Mouse (Mus musculus): ENCODE measurements at regions not wholly inside any gene's neighbourhood (a gene's known extent, or its start where the extent isn't known, plus 50 kb on each side); places are given as distances from the start of the nearest gene placed in this dataset.

- TF ChIP-seq CTCF (IDR thresholded peaks at IDR 0.05; ENCODE audit: borderline replicate concordance, extremely low read depth, insufficient read depth, insufficient read length) (no peak), POLR2A (IDR thresholded peaks at IDR 0.05; ENCODE audit: borderline replicate concordance, extremely low read depth, insufficient read depth, insufficient read length, poor library complexity, severe bottlenecking) (no peak)
Observed at GRCm38 (mm10) chr7:83084496-83085082, 217.5 kb downstream of the Mex3b start.

Data from brain, embryonic 14.5 days (tissue).